Mouse (Mus musculus) heart, adult 2 months (tissue): ENCODE measurements around the gene Atp6v1fnb.

Source experiments
- CTCF ChIP-seq: fragments of 200-600 bp; IDR thresholded peaks from 2 replicates; pipeline ENCODE4 v1.8.1; 2022; ENCODE audit warnings: antibody characterized with exemption, mild to moderate bottlenecking, moderate library complexity
- POLR2A ChIP-seq: fragments of 200-500 bp; IDR thresholded peaks from 2 replicates; pipeline ENCODE4 v1.6.1; 2011; ENCODE audit warnings: mild to moderate bottlenecking, low read depth, low read length, control low read depth; ENCODE audit not compliant: insufficient read depth

DNA sequence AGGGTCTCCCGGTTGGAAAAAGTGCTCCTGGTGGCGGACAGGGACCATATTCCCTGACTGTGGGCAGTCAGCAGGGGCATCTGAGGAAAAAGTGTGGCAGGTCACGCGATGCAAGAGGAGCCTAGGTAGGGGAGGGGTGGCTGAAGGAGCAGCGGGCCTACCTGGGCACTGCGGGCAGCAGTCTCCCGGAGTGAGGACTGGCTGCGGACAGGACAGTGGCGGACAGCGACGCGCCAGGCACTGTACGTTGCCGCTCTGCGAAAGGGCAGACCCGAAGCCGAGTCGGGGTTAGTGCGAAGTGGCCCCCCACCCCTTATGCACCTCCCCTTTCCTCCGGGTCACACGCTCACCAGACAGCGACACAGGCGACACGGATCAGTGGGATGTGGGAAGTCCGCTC is 25.0 kb downstream of the Atp6v1fnb start:
- TF ChIP-seq POLR2A (no peak), CTCF (no peak)
